In the genomic region with DNA sequence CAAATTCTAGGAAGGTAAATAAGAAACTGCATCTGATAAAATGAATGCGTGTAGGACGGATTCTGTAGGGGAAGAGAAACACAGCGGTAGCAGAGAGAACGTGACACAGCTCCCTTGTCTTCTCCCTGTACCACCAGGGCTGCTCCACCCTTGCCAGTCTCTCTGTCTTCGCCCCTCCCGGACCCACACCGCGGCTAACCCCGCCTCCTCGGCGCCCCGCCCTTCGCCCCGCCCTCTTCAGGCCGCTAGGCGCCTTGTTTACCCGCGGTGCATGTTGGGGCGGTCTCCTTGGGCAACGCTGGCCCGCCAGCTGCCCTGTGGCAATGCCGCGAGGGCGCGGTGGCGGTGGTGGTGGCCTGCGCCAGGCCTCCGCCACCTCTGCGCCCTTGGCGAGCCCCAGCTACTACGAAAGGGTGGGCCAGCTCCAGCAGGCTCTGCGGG, we compare ENCODE assay signal across 8 mouse cellular contexts. TPM values are rescaled to one million over a fixed set of nuclear protein-coding genes. Genes with fewer than 3 reads are reported as not detected.
DNase-seq lines count a peak whose midpoint lies in the region; ATAC-seq and TF ChIP-seq lines count a peak whose summit lies in the region.

Gene Kiz (plus strand): TSS at position 266 of the 441 bp plus-strand sequence.

- H3K36me3 ChIP-seq in heart, embryonic 11.5 days (ENCODE audit: control insufficient read depth, insufficient read depth, low read length): no peaks in the 10 kb centered on the region
- no peaks in the 10 kb centered on the region for H3K36me3 ChIP-seq in kidney, embryonic 16.5 days (ENCODE audit: insufficient read depth, low read length)

- H3K27me3 ChIP-seq in heart, embryonic 11.5 days (ENCODE audit: control insufficient read depth, insufficient read depth, low read length): no peaks in the 10 kb centered on the region
- H3K27me3 ChIP-seq in kidney, embryonic 16.5 days (ENCODE audit: insufficient read depth, low read length): no peaks in the 10 kb centered on the region

- TF ChIP-seq POLR2A in brain, embryonic 14.5 days (IDR thresholded peaks at IDR 0.05; ENCODE audit: borderline replicate concordance, extremely low read depth, insufficient read depth, insufficient read length, poor library complexity, severe bottlenecking): peak; percentile 86

- DNase-seq in CD4-positive helper T cell, adult 2 months (ENCODE audit: low read depth, low spot score): peak; percentile 94
- DNase-seq in brain, embryonic 14.5 days (ENCODE audit: low read depth): peak; percentile 98
- peak; percentile 99 for DNase-seq in liver
- peak; percentile 91 to 92 for DNase-seq in monocyte, adult 2 months (ENCODE audit: low read depth in 1 of 2, low spot score in 2 of 2)
- DNase-seq in spleen, postnatal 14 days (ENCODE audit: low spot score in 2 of 2): peak; percentile 91 to 94

- peak; percentile 97 for ATAC-seq in erythroblast, adult 5-6 weeks (replicated peaks; ENCODE audit: low FRiP score, poor library complexity, severe bottlenecking)
- ATAC-seq in heart, embryonic 11.5 days (replicated peaks; ENCODE audit: insufficient number of reproducible peaks, low FRiP score, low TSS enrichment): peak; percentile 99
- ATAC-seq in kidney, embryonic 16.5 days (ENCODE audit: low FRiP score, low TSS enrichment): peak; percentile 99

- under 1% methylated on average over 26 of the region's 32 CpGs for WGBS in heart, embryonic 11.5 days (ENCODE audit: insufficient replicate concordance)
- under 1% methylated on average over 32 of the region's 32 CpGs for WGBS in kidney, embryonic 16.5 days

- peak within 1 kb of the TSS; percentile 65 for H3K4me3 ChIP-seq in heart, embryonic 11.5 days (ENCODE audit: low read depth, low read length)
- H3K4me3 ChIP-seq in kidney, embryonic 16.5 days (ENCODE audit: low read length): peak within 1 kb of the TSS; percentile 89

- H3K9me3 ChIP-seq in heart, embryonic 11.5 days (replicated peaks; ENCODE audit: control insufficient read depth, low read length): no peaks in the 10 kb centered on the region
- H3K9me3 ChIP-seq in kidney, embryonic 16.5 days (ENCODE audit: low read length): no peaks in the 10 kb centered on the region

- peak within 1 kb of the TSS; percentile 82 for H3K9ac ChIP-seq in heart, embryonic 11.5 days (ENCODE audit: low read depth, low read length)
- peak within 1 kb of the TSS; percentile 63 for H3K9ac ChIP-seq in kidney, embryonic 16.5 days (replicated peaks; ENCODE audit: low read length)

- H3K4me2 ChIP-seq in heart, embryonic 11.5 days: peak within 1 kb of the TSS; percentile 80
- H3K4me2 ChIP-seq in kidney, embryonic 16.5 days (replicated peaks; ENCODE audit: low read depth, low read length): peak within 1 kb of the TSS; percentile 60

- H3K27ac ChIP-seq in heart, embryonic 11.5 days (ENCODE audit: low read depth, low read length): peak within 1 kb of the TSS; percentile 65
- H3K27ac ChIP-seq in kidney, embryonic 16.5 days (ENCODE audit: low read length): peak within 1 kb of the TSS; percentile 82

- no peak for TF ChIP-seq CTCF in brain, embryonic 14.5 days (IDR thresholded peaks at IDR 0.05; ENCODE audit: borderline replicate concordance, extremely low read depth, insufficient read depth, insufficient read length)

- no peaks in the 10 kb centered on the region for H3K4me1 ChIP-seq in heart, embryonic 11.5 days (ENCODE audit: control insufficient read depth, insufficient read depth, low read length)
- no peaks in the 10 kb centered on the region for H3K4me1 ChIP-seq in kidney, embryonic 16.5 days (ENCODE audit: insufficient read depth, low read length)

RNA-seq across cellular contexts. Expression of gene Kiz, which starts in this region (rescaled TPM):
- 12.7 and 14.6 TPM in 2 replicates for polyA plus RNA-seq in brain, embryonic 14.5 days (2012; rRNA removed)
- total RNA-seq in erythroblast, adult 5-6 weeks (2015; ENCODE audit: low replicate concordance): 8.3 and 22.6 TPM in 2 replicates
- total RNA-seq in erythroblast, adult 5-6 weeks (2017; ENCODE audit: low replicate concordance): 10.7 and 19.1 TPM in 2 replicates
- 20.9 and 22.1 TPM in 2 replicates for polyA plus RNA-seq in heart, embryonic 11.5 days (2014; fragmentation: Nextera tagmentation; extraction: Ambion mirVana)
- polyA plus RNA-seq in kidney, embryonic 16.5 days (2015; fragmentation: Nextera tagmentation; extraction: Ambion mirVana): 34.3 and 37.1 TPM in 2 replicates

Comparison
In these comparisons a context has a peak if more than half of its experiments do, and no peak if none do; other contexts are left out.
1. Peak in every context shown above with its lines: DNase-seq, ATAC-seq, H3K4me3 ChIP-seq and H3K27ac ChIP-seq.